Mouse (Mus musculus) midbrain, embryonic 10.5 days (tissue): ENCODE results near the gene Hist1h2bl. TPM values are rescaled to one million over a fixed set of nuclear protein-coding genes. Genes with fewer than 3 reads are reported as not detected.
A peak's percentile ranks its signal among the peaks of the same experiment; 100 is the strongest.
"Not testable (repeated sequence)": the region's sequence is repeated elsewhere in the genome, so short reads cannot be mapped to it uniquely, and the experiment has no call there.

Experiments used
- DNase-seq: peaks from one replicate; pipeline ENCODE4 v3.0.0-alpha.2; 2017; ENCODE audit warnings: low spot score
- H3K27ac ChIP-seq: fragments of 300-500 bp; sonication (generic); replicated peaks from 2 replicates; pipeline ENCODE4 v1.5.1; 2016; ENCODE audit warnings: mild to moderate bottlenecking
- H3K27me3 ChIP-seq: fragments of 300-500 bp; sonication (generic); 2 replicates; pipeline ENCODE4 v1.6.1; 2016; ENCODE audit warnings: low read depth, mild to moderate bottlenecking; ENCODE audit not compliant: poor library complexity, severe bottlenecking
- H3K36me3 ChIP-seq: fragments of 300-500 bp; sonication (generic); 2 replicates; pipeline ENCODE4 v1.6.1; 2016; ENCODE audit warnings: mild to moderate bottlenecking, moderate library complexity
- H3K4me1 ChIP-seq: fragments of 300-500 bp; sonication (generic); 2 replicates; pipeline ENCODE4 v1.6.1; 2016
- H3K4me3 ChIP-seq: fragments of 300-500 bp; sonication (generic); 2 replicates; pipeline ENCODE4 v1.5.1; 2016; ENCODE audit warnings: mild to moderate bottlenecking, moderate library complexity
- H3K9me3 ChIP-seq: fragments of 300-500 bp; sonication (generic); replicated peaks from 2 replicates; pipeline ENCODE4 v1.6.1; 2016; ENCODE audit warnings: mild to moderate bottlenecking
- WGBS: fragments of 180-500 bp; shearing (Covaris S2); methylation state at CpG from one replicate; pipeline ENCODE4 v1.1.7; 2016; 5-methylcytosine and 5-hydroxymethylcytosine counted together
- polyA plus RNA-seq: library from polyadenylated mRNA; unstranded; fragments of >200 nt; fragmentation: Nextera tagmentation; extraction: Ambion mirVana; gene quantifications from 2 replicates; pipeline ENCODE4 v1.2.1, GENCODE M21; 2016

Gene Hist1h2bl
- polyA plus RNA-seq, 1 experiment from 2014 or later: 3.4 TPM

GRCm38 (mm10) chr13:21717397-21718357, 1.7 kb upstream of the Hist1h2bl start, which contains the start of gene Hist1h3h:
TSS of gene Hist1h3h (plus strand) at chr13:21717659.
- Histone ChIP-seq H3K4me1 (peaks cover 42% of the 10 kb centered on the region), H3K27ac (peak within 1 kb of the TSS; percentile 94), H3K4me3 (peak within 1 kb of the TSS; percentile 57)
- not testable (repeated sequence) for H3K9me3 ChIP-seq, H3K36me3 ChIP-seq, H3K27me3 ChIP-seq
- WGBS: 1% methylated on average over 29 of the region's 56 CpGs
- peak; percentile 87 for DNase-seq

GRCm38 (mm10) chr13:21716540-21717391, 823 bp upstream of the Hist1h2bl start:
- H3K36me3 ChIP-seq, H3K27me3 ChIP-seq, H3K9me3 ChIP-seq: not testable (repeated sequence)
- peak overlapping the region; percentile 57 for H3K4me3 ChIP-seq
- peak; percentile 58 for DNase-seq
- H3K27ac ChIP-seq: peak overlapping the region; percentile 94
- WGBS: under 1% methylated on average over 15 of the region's 38 CpGs
- peaks cover 39% of the 10 kb centered on the region for H3K4me1 ChIP-seq

- H3K27ac ChIP-seq: peak overlapping the region; percentile 92
- no peaks in the 10 kb centered on the region for H3K27me3 ChIP-seq
- H3K4me1 ChIP-seq: peaks cover 34% of the 10 kb centered on the region
- peak overlapping the region; percentile 57 for H3K4me3 ChIP-seq
- no peaks in the 10 kb centered on the region for H3K36me3 ChIP-seq
- peak; percentile 48 for DNase-seq
- WGBS: 1% methylated on average over 22 of the region's 22 CpGs
- H3K9me3 ChIP-seq: no peaks in the 10 kb centered on the region
Measured at GRCm38 (mm10) chr13:21715131-21715863, 646 bp downstream of the Hist1h2bl start.

- no peaks in the 10 kb centered on the region for H3K27me3 ChIP-seq
- H3K9me3 ChIP-seq: no peaks in the 10 kb centered on the region
- H3K4me3 ChIP-seq: peak overlapping the region; percentile 57
- peak; percentile 41 for DNase-seq
- 2% methylated on average over 7 of the region's 7 CpGs for WGBS
- no peaks in the 10 kb centered on the region for H3K36me3 ChIP-seq
- peaks cover 28% of the 10 kb centered on the region for H3K4me1 ChIP-seq
- peak overlapping the region; percentile 92 for H3K27ac ChIP-seq
Measured at GRCm38 (mm10) chr13:21714725-21715124, 1.2 kb downstream of the Hist1h2bl start.

GRCm38 (mm10) chr13:21711698-21712097, 4.2 kb downstream of the Hist1h2bl start:
- WGBS: 31% methylated on average over 4 of the region's 4 CpGs
- H3K27ac ChIP-seq: no peak overlapping the region
- peaks cover 12% of the 10 kb centered on the region for H3K4me1 ChIP-seq

GRCm38 (mm10) chr13:21710821-21711525, 5.0 kb downstream of the Hist1h2bl start:
- peak overlapping the region; percentile 79 for H3K27ac ChIP-seq
- peak overlapping the region; percentile 68 for H3K4me3 ChIP-seq
- H3K9me3 ChIP-seq: no peaks in the 10 kb centered on the region
- no peaks in the 10 kb centered on the region for H3K36me3 ChIP-seq
- no peaks in the 10 kb centered on the region for H3K27me3 ChIP-seq
- DNase-seq: peak; percentile 71
- WGBS: 2% methylated on average over 22 of the region's 22 CpGs
- peaks cover 12% of the 10 kb centered on the region for H3K4me1 ChIP-seq

More at GRCm38 (mm10) chr13:21711698-21712097, 4.2 kb downstream of the Hist1h2bl start:
- Histone ChIP-seq H3K4me3 (peak overlapping the region; percentile 68), H3K9me3 (no peaks in the 10 kb centered on the region), H3K27me3 (no peaks in the 10 kb centered on the region), H3K36me3 (no peaks in the 10 kb centered on the region)
- DNase-seq: no peak

GRCm38 (mm10) chr13:21710031-21710711, 5.8 kb downstream of the Hist1h2bl start:
- H3K4me1 ChIP-seq: peaks cover 8% of the 10 kb centered on the region
- H3K36me3 ChIP-seq: no peaks in the 10 kb centered on the region
- peak; percentile 87 for DNase-seq
- WGBS: under 1% methylated on average over 32 of the region's 32 CpGs
- peak overlapping the region; percentile 87 for H3K27ac ChIP-seq
- H3K4me3 ChIP-seq: peak overlapping the region; percentile 68
- no peaks in the 10 kb centered on the region for H3K27me3 ChIP-seq
- H3K9me3 ChIP-seq: no peaks in the 10 kb centered on the region

GRCm38 (mm10) chr13:21706669-21707068, 9.3 kb downstream of the Hist1h2bl start:
- Histone ChIP-seq H3K27ac (no peak overlapping the region), H3K4me1 (0 out of 2 replicates have a peak, but pooled peaks cover 2% of the 10 kb centered on the region), H3K36me3 (no peaks in the 10 kb centered on the region), H3K4me3 (no peak overlapping the region), H3K9me3 (no peaks in the 10 kb centered on the region), H3K27me3 (no peaks in the 10 kb centered on the region)
- DNase-seq: no peak
- WGBS: 76% methylated on average over 4 of the region's 4 CpGs

GRCm38 (mm10) chr13:21697811-21698210, 18.1 kb downstream of the Hist1h2bl start, which contains the start of gene Olfr1359:
TSS of gene Olfr1359 (plus strand) at chr13:21698111.
- no peak for DNase-seq
- Histone ChIP-seq H3K4me1 (no peaks in the 10 kb centered on the region), H3K36me3 (no peaks in the 10 kb centered on the region), H3K4me3 (no peak within 1 kb of the TSS), H3K27ac (no peak within 1 kb of the TSS), H3K9me3 (no peaks in the 10 kb centered on the region), H3K27me3 (no peaks in the 10 kb centered on the region)

GRCm38 (mm10) chr13:21677305-21677704, 38.6 kb downstream of the Hist1h2bl start, which contains the start of gene Olfr1360:
TSS of gene Olfr1360 (minus strand) at chr13:21677405.
- H3K4me1 ChIP-seq: no peaks in the 10 kb centered on the region
- DNase-seq: no peak
- no peaks in the 10 kb centered on the region for H3K27me3 ChIP-seq
- 87% methylated on average over 2 of the region's 2 CpGs for WGBS
- no peak within 1 kb of the TSS for H3K27ac ChIP-seq
- H3K4me3 ChIP-seq: no peak within 1 kb of the TSS
- no peaks in the 10 kb centered on the region for H3K9me3 ChIP-seq
- no peaks in the 10 kb centered on the region for H3K36me3 ChIP-seq
